Mouse (Mus musculus) liver, postnatal 0 days (tissue): Measurements from ENCODE around the gene 9130019O22Rik.

Experiments used
- CTCF ChIP-seq: sonication (generic); IDR thresholded peaks from 2 replicates; pipeline ENCODE4 v1.5.1; 2016; ENCODE audit warnings: antibody characterized with exemption, low read depth
- EP300 ChIP-seq: IDR thresholded peaks from 2 replicates; pipeline ENCODE4 v1.6.1; 2016; ENCODE audit warnings: antibody characterized with exemption, low read depth, mild to moderate bottlenecking

GRCm38 (mm10) chr7:127422247-127422646, 35.3 kb upstream of the 9130019O22Rik start:
- no peak for TF ChIP-seq CTCF
- TF ChIP-seq EP300 = no peak
